Mouse (Mus musculus) limb, embryonic 14.5 days (tissue): ENCODE measurements at regions not wholly inside any gene's neighbourhood (a gene's known extent, or its start where the extent isn't known, plus 50 kb on each side); places are given as distances from the start of the nearest gene placed in this dataset.

ENCODE experiments used
- ATAC-seq: fragments of 200-750 bp; cut with Nextera tagmentation; 2 replicates; pipeline ENCODE4 v1.8.0; 2017; ENCODE audit warnings: low read depth, moderate number of reproducible peaks, moderate TSS enrichment; ENCODE audit not compliant: low FRiP score
- DNase-seq: peaks from one replicate; pipeline ENCODE4 v3.0.0-alpha.2; 2015; ENCODE audit warnings: low spot score
- H3K27ac ChIP-seq: fragments of 300-500 bp; sonication (generic); replicated peaks from 2 replicates; pipeline ENCODE4 v1.5.1; 2014; ENCODE audit warnings: low read depth, mild to moderate bottlenecking, low read length, moderate library complexity, mixed read lengths
- H3K27me3 ChIP-seq: fragments of 300-500 bp; sonication (generic); 2 replicates; pipeline ENCODE4 v1.6.1; 2014; ENCODE audit warnings: low read length, mixed read lengths; ENCODE audit not compliant: control insufficient read depth, insufficient read depth
- H3K36me3 ChIP-seq: fragments of 300-500 bp; sonication (generic); 2 replicates; pipeline ENCODE4 v1.6.1; 2014; ENCODE audit warnings: mild to moderate bottlenecking, low read length, moderate library complexity, mixed read lengths; ENCODE audit not compliant: control insufficient read depth, insufficient read depth
- H3K4me1 ChIP-seq: fragments of 300-500 bp; sonication (generic); 2 replicates; pipeline ENCODE4 v1.6.1; 2014; ENCODE audit warnings: antibody characterized with exemption, low read length, mixed read lengths; ENCODE audit not compliant: control insufficient read depth, insufficient read depth
- H3K4me2 ChIP-seq: fragments of 300-500 bp; sonication (generic); replicated peaks from 2 replicates; pipeline ENCODE4 v1.6.1; 2014; ENCODE audit warnings: low read depth, mild to moderate bottlenecking, low read length, moderate library complexity; ENCODE audit not compliant: severe bottlenecking
- H3K4me3 ChIP-seq: fragments of 300-500 bp; sonication (generic); replicated peaks from 2 replicates; pipeline ENCODE4 v1.5.1; 2014; ENCODE audit warnings: low read length
- H3K9ac ChIP-seq: fragments of 300-500 bp; sonication (generic); 2 replicates; pipeline ENCODE4 v1.6.1; 2014; ENCODE audit warnings: mild to moderate bottlenecking, low read depth, low read length, moderate library complexity; ENCODE audit not compliant: severe bottlenecking
- H3K9me3 ChIP-seq: fragments of 300-500 bp; sonication (generic); 2 replicates; pipeline ENCODE4 v1.6.1; 2016; ENCODE audit warnings: low read length; ENCODE audit not compliant: control insufficient read depth
- POLR2A ChIP-seq: fragments of 200-500 bp; IDR thresholded peaks from 2 replicates; pipeline ENCODE4 v1.8.0; 2012; ENCODE audit warnings: inconsistent platforms, mild to moderate bottlenecking, moderate library complexity, borderline replicate concordance; ENCODE audit not compliant: insufficient read depth, insufficient read length; ENCODE audit errors: extremely low read depth
- WGBS: fragments of 180-500 bp; shearing (Covaris S2); extraction: QIAGEN DNeasy Blood & Tissue Kit; methylation state at CpG from one replicate; pipeline ENCODE4 v1.1.7; 2014; 5-methylcytosine and 5-hydroxymethylcytosine counted together

DNA sequence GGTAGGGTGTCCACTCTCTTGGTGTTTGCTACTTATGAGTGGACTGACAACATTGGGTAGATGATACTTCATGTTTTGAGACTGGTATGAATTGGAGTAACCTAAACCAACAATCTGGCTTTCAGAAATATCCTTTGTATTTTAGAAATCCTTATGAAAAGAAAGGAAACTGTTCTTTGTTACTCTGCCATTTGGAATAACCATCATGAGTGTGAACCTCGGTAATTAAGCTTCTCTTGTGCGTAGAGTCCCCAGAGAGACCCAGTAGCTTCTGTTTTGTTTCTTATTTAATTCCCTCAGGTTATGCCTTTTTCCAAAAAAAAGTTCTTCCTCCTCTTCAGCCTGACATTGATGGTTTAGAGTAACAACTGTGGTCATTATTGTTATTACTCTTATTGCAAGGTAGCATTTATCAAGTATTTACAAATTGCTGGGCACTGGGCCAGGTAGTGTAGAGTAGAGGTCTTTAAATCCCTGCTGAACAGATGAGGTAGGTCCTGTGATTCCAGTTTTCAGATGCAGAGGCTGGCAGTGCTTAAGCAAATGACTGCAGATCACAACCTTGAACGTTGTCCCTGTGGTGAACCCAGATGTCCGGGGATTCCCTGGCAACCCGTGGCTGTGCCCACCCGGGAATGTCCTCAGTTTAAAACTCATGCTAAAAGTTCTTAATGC lies 176.8 kb upstream of the Id2 start:
- Histone ChIP-seq H3K9ac (no peak overlapping the region), H3K36me3 (no peaks in the 10 kb centered on the region), H3K9me3 (no peaks in the 10 kb centered on the region), H3K27ac (no peak overlapping the region), H3K4me2 (no peak overlapping the region), H3K4me1 (peaks cover 20% of the 10 kb centered on the region), H3K4me3 (no peak overlapping the region), H3K27me3 (no peaks in the 10 kb centered on the region)
- no peak for TF ChIP-seq POLR2A
- 38% methylated on average over 6 of the region's 6 CpGs for WGBS
- DNase-seq, result no peak
- ATAC-seq, result no peak

DNA sequence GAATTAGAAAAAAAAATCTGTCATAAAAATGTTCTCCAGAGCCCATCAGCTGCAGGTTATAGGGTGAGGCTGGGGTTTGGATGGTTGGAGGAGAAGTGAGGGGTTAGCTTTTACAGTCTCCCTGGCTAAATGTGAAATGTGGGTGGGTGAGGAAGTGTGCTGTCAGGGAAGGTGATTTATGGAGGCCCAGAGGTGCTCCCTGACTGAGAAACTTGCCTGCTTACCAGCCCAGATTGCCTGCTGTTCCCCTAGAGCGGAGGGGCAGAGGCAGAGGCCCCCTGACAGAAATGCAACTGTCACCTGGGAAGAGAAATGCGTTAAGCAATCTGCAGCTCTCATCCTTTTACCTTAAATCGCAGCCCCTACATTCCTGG lies 175.8 kb upstream of the Id2 start:
- Histone ChIP-seq H3K9me3 (no peaks in the 10 kb centered on the region), H3K27me3 (no peaks in the 10 kb centered on the region), H3K27ac (no peak overlapping the region), H3K4me2 (no peak overlapping the region), H3K9ac (no peak overlapping the region), H3K4me3 (no peak overlapping the region), H3K36me3 (no peaks in the 10 kb centered on the region), H3K4me1 (peaks cover 21% of the 10 kb centered on the region)
- no peak for TF ChIP-seq POLR2A
- WGBS, result 13% methylated on average over 3 of the region's 3 CpGs
- DNase-seq (no peak), ATAC-seq (no peak)

DNA sequence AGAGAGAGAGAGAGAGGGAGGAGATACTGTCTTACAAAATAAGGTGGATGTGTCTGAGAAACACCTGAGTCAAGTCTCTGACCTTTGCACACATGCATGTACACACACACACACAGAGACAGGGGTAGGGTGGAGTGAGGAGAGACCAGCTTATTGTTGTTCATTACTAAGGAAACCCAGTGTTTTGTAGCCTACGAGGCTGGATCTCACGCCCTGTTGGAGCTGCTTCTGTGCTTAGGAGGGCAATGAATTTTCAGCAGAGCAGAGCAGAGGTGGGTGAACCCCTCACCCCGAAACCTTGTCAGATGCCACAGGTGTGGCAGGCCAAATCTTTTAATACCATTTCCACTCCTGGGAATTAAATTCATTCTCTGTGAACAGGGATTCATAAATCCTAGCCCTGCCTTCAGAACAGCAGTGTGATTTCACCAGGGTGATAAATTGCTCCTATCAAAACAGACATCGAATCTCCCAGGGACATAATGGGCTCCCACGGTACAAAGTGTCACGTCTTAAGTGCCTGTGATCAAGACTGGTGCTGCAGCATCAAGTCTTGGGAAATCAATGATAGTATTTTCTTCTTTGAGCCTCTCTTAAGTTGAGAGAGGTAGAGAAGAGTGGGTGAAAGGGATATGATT lies 175.3 kb upstream of the Id2 start:
- Histone ChIP-seq H3K4me3 (no peak overlapping the region), H3K9ac (no peak overlapping the region), H3K27ac (no peak overlapping the region), H3K36me3 (no peaks in the 10 kb centered on the region), H3K4me2 (no peak overlapping the region), H3K9me3 (no peaks in the 10 kb centered on the region), H3K27me3 (no peaks in the 10 kb centered on the region), H3K4me1 (peaks cover 21% of the 10 kb centered on the region)
- no peak for DNase-seq
- no peak for TF ChIP-seq POLR2A
- WGBS, result 20% methylated on average over 6 of the region's 6 CpGs
- ATAC-seq, result no peak

DNA sequence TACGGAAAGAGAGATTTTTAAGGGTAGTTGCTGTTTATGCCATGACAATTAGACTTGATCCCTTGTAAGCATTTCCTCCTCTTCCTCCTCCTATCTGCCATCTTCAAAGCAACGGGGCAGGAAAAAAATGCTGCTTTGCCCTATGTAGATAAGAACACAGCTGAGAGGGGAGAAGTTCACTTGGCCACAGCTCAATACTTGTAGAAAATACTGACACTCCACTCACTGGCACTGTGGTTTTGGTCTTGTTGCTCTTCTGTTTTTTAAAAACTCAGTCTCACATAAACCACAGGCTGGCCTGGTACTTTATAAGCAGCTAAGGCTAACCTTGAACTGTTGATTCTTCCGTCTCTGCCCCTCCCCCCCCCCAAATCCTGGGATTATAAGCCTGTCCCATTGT lies 172.9 kb upstream of the Id2 start:
- Histone ChIP-seq H3K27me3 (no peaks in the 10 kb centered on the region), H3K4me2 (no peak overlapping the region), H3K9me3 (no peaks in the 10 kb centered on the region), H3K4me1 (peaks cover 31% of the 10 kb centered on the region), H3K9ac (no peak overlapping the region), H3K4me3 (no peak overlapping the region), H3K36me3 (no peaks in the 10 kb centered on the region), H3K27ac (no peak overlapping the region)
- WGBS, result 73% methylated on average over 3 of the region's 3 CpGs
- ATAC-seq (no peak), DNase-seq (no peak)
- TF ChIP-seq POLR2A, result no peak

DNA sequence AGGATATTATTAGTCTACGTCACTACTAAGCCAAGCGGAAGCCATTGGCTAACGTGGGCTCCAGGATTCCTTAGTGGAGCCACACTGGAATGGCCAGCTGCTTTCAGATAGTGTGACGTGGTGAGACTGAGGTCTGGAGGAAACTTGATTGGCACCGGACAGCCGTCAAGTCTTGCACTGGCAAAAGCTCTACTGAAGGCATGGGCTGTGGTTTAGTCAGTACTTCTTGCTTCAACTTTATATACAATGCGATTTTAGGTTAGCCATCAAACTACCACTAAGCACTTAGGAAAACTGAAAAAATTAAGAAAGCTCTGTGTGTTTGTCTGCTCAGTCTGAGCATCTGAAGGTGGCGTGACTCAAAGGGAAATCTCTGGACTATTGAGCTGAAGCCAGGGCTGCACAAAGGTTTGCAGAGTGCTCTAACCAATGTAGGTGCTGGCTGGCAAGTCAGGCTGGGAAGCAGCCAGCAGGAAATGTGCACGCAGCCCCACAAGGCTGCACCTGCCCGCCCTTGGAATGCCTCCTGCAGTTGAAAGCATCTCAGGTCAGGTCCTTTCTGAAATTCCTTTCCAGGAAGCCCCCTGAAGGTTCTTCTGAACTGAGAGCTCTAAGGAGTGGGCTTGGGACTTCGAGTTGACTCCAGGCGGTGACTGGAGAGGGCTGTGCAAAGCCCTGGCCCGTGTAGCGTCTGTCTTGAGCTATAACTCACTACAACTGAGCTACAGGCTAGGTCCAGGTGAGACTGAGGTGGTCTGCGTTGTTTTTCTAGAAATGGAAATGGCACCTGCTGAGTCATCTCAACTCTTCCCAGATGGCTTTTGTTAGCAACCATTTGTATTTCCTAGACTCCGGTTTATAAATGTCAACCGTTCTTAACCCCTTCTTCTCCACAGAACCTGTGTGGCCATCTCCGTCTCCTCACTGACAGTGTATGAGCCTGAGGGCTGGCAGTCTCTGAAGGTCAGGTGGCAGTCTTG lies 172.2 kb upstream of the Id2 start:
- no peak overlapping the region for H3K9ac ChIP-seq
- no peaks in the 10 kb centered on the region for H3K36me3 ChIP-seq
- H3K27ac ChIP-seq, result no peak overlapping the region
- 52% methylated on average over 18 of the region's 18 CpGs for WGBS
- no peak for ATAC-seq
- H3K4me1 ChIP-seq, result peaks cover 25% of the 10 kb centered on the region
- H3K27me3 ChIP-seq, result no peaks in the 10 kb centered on the region
- DNase-seq, result no peak
- no peak for TF ChIP-seq POLR2A
- H3K4me2 ChIP-seq, result no peak overlapping the region
- no peak overlapping the region for H3K4me3 ChIP-seq
- H3K9me3 ChIP-seq, result no peaks in the 10 kb centered on the region
